In genomic region chr12:54243158-54243557, GRCm38 (mm10) we compare ENCODE assay signal across 22 mouse cellular contexts. TPM values are rescaled to one million over a fixed set of nuclear protein-coding genes. Genes with fewer than 3 reads are reported as not detected.
DNase-seq lines count a peak whose midpoint lies in the region; ATAC-seq lines count a peak whose summit lies in the region.
"Had no signal": no experiment of that assay in that cellular context is flagged by ENCODE, and none has a peak within 500 bp of the region (broad histone marks: within the 10 kb centered on the region; RNA-seq: fewer than 3 reads in every experiment).

No protein-coding gene starts in this region.

- H3K9me3 ChIP-seq in stomach, embryonic 16.5 days (replicated peaks; ENCODE audit: control insufficient read depth, low read length), result no peaks in the 10 kb centered on the region
- no peaks in the 10 kb centered on the region for H3K9me3 ChIP-seq in liver, embryonic 12.5 days (replicated peaks)
- H3K9me3 ChIP-seq: embryonic facial prominence, embryonic 13.5 days; embryonic facial prominence, embryonic 15.5 days; forebrain, embryonic 10.5 days; forebrain, embryonic 12.5 days had no signal

- H3K9ac ChIP-seq in stomach, embryonic 16.5 days (ENCODE audit: low read length), result no peak overlapping the region
- no peak overlapping the region for H3K9ac ChIP-seq in liver, embryonic 12.5 days
- H3K9ac ChIP-seq: embryonic facial prominence, embryonic 13.5 days; embryonic facial prominence, embryonic 15.5 days; forebrain, embryonic 12.5 days had no signal

- H3K27me3 ChIP-seq in stomach, embryonic 16.5 days (ENCODE audit: control insufficient read depth, insufficient read depth, low read length), result no peaks in the 10 kb centered on the region
- H3K27me3 ChIP-seq in liver, embryonic 12.5 days (replicated peaks), result no peaks in the 10 kb centered on the region
- H3K27me3 ChIP-seq: embryonic facial prominence, embryonic 13.5 days; embryonic facial prominence, embryonic 15.5 days; forebrain, embryonic 12.5 days had no signal

- H3K27ac ChIP-seq in stomach, embryonic 16.5 days (ENCODE audit: low read length), result no peak overlapping the region
- no peak overlapping the region for H3K27ac ChIP-seq in liver, embryonic 12.5 days
- H3K27ac ChIP-seq: embryonic facial prominence, embryonic 13.5 days; embryonic facial prominence, embryonic 15.5 days; forebrain, embryonic 10.5 days; forebrain, embryonic 12.5 days had no signal

- H3K36me3 ChIP-seq in stomach, embryonic 16.5 days (ENCODE audit: control insufficient read depth, insufficient read depth, low read length), result no peaks in the 10 kb centered on the region
- H3K36me3 ChIP-seq in liver, embryonic 12.5 days, result no peaks in the 10 kb centered on the region
- H3K36me3 ChIP-seq: embryonic facial prominence, embryonic 13.5 days; embryonic facial prominence, embryonic 15.5 days; forebrain, embryonic 10.5 days; forebrain, embryonic 12.5 days had no signal

- peak; percentile 53; the same call in 1 of the 2 replicates for ATAC-seq in stomach, embryonic 16.5 days (ENCODE audit: insufficient read depth, low FRiP score)
- ATAC-seq in liver, embryonic 12.5 days, result no peak
- ATAC-seq: forebrain, embryonic 14.5 days had no signal

- WGBS in stomach, embryonic 16.5 days, result 70% methylated on average over 5 of the region's 5 CpGs
- WGBS in liver, embryonic 12.5 days (ENCODE audit: insufficient replicate concordance), result 76% methylated on average over 5 of the region's 5 CpGs

- H3K4me2 ChIP-seq in stomach, embryonic 16.5 days (ENCODE audit: low read depth, low read length), result no peak overlapping the region
- H3K4me2 ChIP-seq in liver, embryonic 12.5 days, result no peak overlapping the region
- H3K4me2 ChIP-seq: embryonic facial prominence, embryonic 13.5 days; embryonic facial prominence, embryonic 15.5 days; forebrain, embryonic 12.5 days had no signal

- no peaks in the 10 kb centered on the region for H3K4me1 ChIP-seq in stomach, embryonic 16.5 days (ENCODE audit: control insufficient read depth, insufficient read depth, low read length)
- no peaks in the 10 kb centered on the region for H3K4me1 ChIP-seq in liver, embryonic 12.5 days
- H3K4me1 ChIP-seq: embryonic facial prominence, embryonic 15.5 days; forebrain, embryonic 10.5 days; forebrain, embryonic 12.5 days had no signal

- no peak overlapping the region for H3K4me3 ChIP-seq in stomach, embryonic 16.5 days (replicated peaks; ENCODE audit: low read length)
- H3K4me3 ChIP-seq in liver, embryonic 12.5 days, result no peak overlapping the region
- H3K4me3 ChIP-seq: embryonic facial prominence, embryonic 13.5 days; embryonic facial prominence, embryonic 15.5 days; erythroblast, embryonic 14.5 days; forebrain, embryonic 10.5 days; forebrain, embryonic 12.5 days had no signal

- peak; percentile 22 for DNase-seq in heart, adult 11 months
- no peak for DNase-seq in heart, adult 18-20 months
- DNase-seq in skeletal muscle tissue, adult 2 months (ENCODE audit: low read depth, low spot score), result peak; percentile 57
- DNase-seq in thymus, postnatal 10 days (ENCODE audit: low spot score in 2 of 2), result no peak
- DNase-seq: adrenal gland, adult 2 months; adrenal gland, postnatal 10 days; adrenal gland, postnatal 25 days; cerebellum, adult 11 months; cerebellum, adult 18-20 months; cerebellum, adult 8-10 months; cerebellum, adult 9-11 months; cerebellum, postnatal 14 days; cerebellum, postnatal 36 days; embryo, embryonic 11 days had no signal

RNA-seq across cellular contexts. Expression of gene Egln3, which starts 39.5 kb away (rescaled TPM):
- total RNA-seq in heart, adult 18-20 months (2021), result 10 to 100 TPM; 63.6 to 77.8 TPM
- 59.8 and 64.7 TPM in 2 replicates for polyA plus RNA-seq in stomach, embryonic 16.5 days (2015; fragmentation: Nextera tagmentation; extraction: Ambion mirVana)
- 3.5 and 3.8 TPM in 2 replicates for polyA plus RNA-seq in liver, embryonic 12.5 days (2016; fragmentation: Nextera tagmentation; extraction: Ambion mirVana)
- polyA plus RNA-seq: erythroblast, embryonic 14.5 days had no signal

Comparison
In these comparisons a context has a peak if more than half of its experiments do, and no peak if none do; other contexts are left out.
1. DNase-seq: peak in heart, adult 11 months (single experiment) and skeletal muscle tissue, adult 2 months (single experiment); none in heart, adult 18-20 months (0 of 2) and thymus, postnatal 10 days (0 of 2).
2. RNA of gene Egln3, which starts 39.5 kb away (polyA plus RNA-seq): 59.8 to 64.7 TPM in stomach, embryonic 16.5 days; 3.5 to 3.8 TPM in liver, embryonic 12.5 days; every median in the first group is over 10 times any median in the second.